ENCODE assay signal across 13 mouse cellular contexts in genomic region chr9:119342728-119343127, GRCm38 (mm10). TPM values are rescaled to one million over a fixed set of nuclear protein-coding genes. Genes with fewer than 3 reads are reported as not detected.
DNase-seq lines count a peak whose midpoint lies in the region; ATAC-seq lines count a peak whose summit lies in the region.
"Had no signal": no experiment of that assay in that cellular context is flagged by ENCODE, and none has a peak within 500 bp of the region (broad histone marks: within the 10 kb centered on the region; RNA-seq: fewer than 3 reads in every experiment).

No protein-coding gene starts in this region.

- H3K36me3 ChIP-seq in embryonic facial prominence, embryonic 15.5 days = peaks cover 51% of the 10 kb centered on the region
- peaks cover 49% of the 10 kb centered on the region for H3K36me3 ChIP-seq in limb, embryonic 13.5 days
- H3K36me3 ChIP-seq in neural tube, embryonic 12.5 days = peaks cover 43% of the 10 kb centered on the region

- H3K9ac ChIP-seq in embryonic facial prominence, embryonic 15.5 days = no peak overlapping the region
- H3K9ac ChIP-seq in limb, embryonic 13.5 days = peak overlapping the region; percentile 87; the same call in 1 of the 2 replicates
- no peak overlapping the region for H3K9ac ChIP-seq in neural tube, embryonic 12.5 days

- H3K9me3 ChIP-seq in embryonic facial prominence, embryonic 15.5 days (replicated peaks) = no peaks in the 10 kb centered on the region
- H3K9me3 ChIP-seq in limb, embryonic 13.5 days = no peaks in the 10 kb centered on the region
- no peaks in the 10 kb centered on the region for H3K9me3 ChIP-seq in neural tube, embryonic 12.5 days
- H3K9me3 ChIP-seq: G1E had no signal

- peak overlapping the region; percentile 88; the same call in 1 of the 2 replicates for H3K4me3 ChIP-seq in embryonic facial prominence, embryonic 15.5 days (replicated peaks)
- H3K4me3 ChIP-seq in limb, embryonic 13.5 days = peak overlapping the region; percentile 79
- no peak overlapping the region for H3K4me3 ChIP-seq in neural tube, embryonic 12.5 days

- peak; percentile 72 for DNase-seq in kidney, adult 9 months
- DNase-seq in kidney, postnatal 10 days = no peak
- no peak for DNase-seq in adrenal gland, postnatal 36 days
- no peak for DNase-seq in B cell, adult 2 months
- DNase-seq: adrenal gland, adult 8-10 months; cerebellum, postnatal 25 days had no signal

- no peak for ATAC-seq in embryonic facial prominence, embryonic 15.5 days (ENCODE audit: insufficient number of reproducible peaks, low FRiP score, low TSS enrichment, low read depth)
- no peak for ATAC-seq in limb, embryonic 13.5 days (ENCODE audit: low FRiP score, low read depth)
- no peak for ATAC-seq in neural tube, embryonic 12.5 days (ENCODE audit: low FRiP score, low read depth)

- H3K27ac ChIP-seq in embryonic facial prominence, embryonic 15.5 days (replicated peaks) = no peak overlapping the region
- H3K27ac ChIP-seq in limb, embryonic 13.5 days = no peak overlapping the region
- H3K27ac ChIP-seq in neural tube, embryonic 12.5 days = no peak overlapping the region
- H3K27ac ChIP-seq: hindbrain, embryonic 14.5 days had no signal

- H3K4me2 ChIP-seq in embryonic facial prominence, embryonic 15.5 days (replicated peaks) = peak overlapping the region; percentile 75; the same call in 1 of the 2 replicates
- H3K4me2 ChIP-seq in limb, embryonic 13.5 days (replicated peaks) = peak overlapping the region; percentile 77
- peak overlapping the region; percentile 63; the same call in 1 of the 2 replicates for H3K4me2 ChIP-seq in neural tube, embryonic 12.5 days (replicated peaks)

- peaks cover 32% of the 10 kb centered on the region for H3K4me1 ChIP-seq in embryonic facial prominence, embryonic 15.5 days
- peaks cover 26% of the 10 kb centered on the region for H3K4me1 ChIP-seq in limb, embryonic 13.5 days
- H3K4me1 ChIP-seq in neural tube, embryonic 12.5 days = peaks cover 22% of the 10 kb centered on the region

- H3K27me3 ChIP-seq in embryonic facial prominence, embryonic 15.5 days = no peaks in the 10 kb centered on the region
- no peaks in the 10 kb centered on the region for H3K27me3 ChIP-seq in limb, embryonic 13.5 days
- H3K27me3 ChIP-seq in neural tube, embryonic 12.5 days (replicated peaks) = 0 out of 2 replicates have a peak, but pooled peaks cover 4% of the 10 kb centered on the region

- WGBS in embryonic facial prominence, embryonic 15.5 days = 86% methylated on average over 7 of the region's 7 CpGs
- WGBS in limb, embryonic 13.5 days = 88% methylated on average over 7 of the region's 7 CpGs
- WGBS in neural tube, embryonic 12.5 days = 92% methylated on average over 7 of the region's 7 CpGs

RNA-seq across cellular contexts. Expression of gene Myd88, which starts 1.5 kb away (rescaled TPM):
- 32.1 and 33.1 TPM in 2 replicates for polyA plus RNA-seq in embryonic facial prominence, embryonic 15.5 days (2015; fragmentation: Nextera tagmentation; extraction: Ambion mirVana)
- 14.1 and 15.7 TPM in 2 replicates for polyA plus RNA-seq in limb, embryonic 13.5 days (2015; fragmentation: Nextera tagmentation; extraction: Ambion mirVana)
- polyA plus RNA-seq in neural tube, embryonic 12.5 days (2016; fragmentation: Nextera tagmentation; extraction: Ambion mirVana) = 6.1 and 6.4 TPM in 2 replicates
- total RNA-seq in adrenal gland, postnatal 36 days (2021) = 10 to 100 TPM; 25.9 to 36.7 TPM

RNA-seq across cellular contexts. Expression of gene Acaa1a, which starts 3.3 kb away (rescaled TPM):
- polyA plus RNA-seq in embryonic facial prominence, embryonic 15.5 days (2015; fragmentation: Nextera tagmentation; extraction: Ambion mirVana) = 117 and 120 TPM in 2 replicates
- 104 TPM in 2 replicates for polyA plus RNA-seq in limb, embryonic 13.5 days (2015; fragmentation: Nextera tagmentation; extraction: Ambion mirVana)
- polyA plus RNA-seq in neural tube, embryonic 12.5 days (2016; fragmentation: Nextera tagmentation; extraction: Ambion mirVana) = 87.6 and 91.8 TPM in 2 replicates
- 100 to 1,000 TPM; 104 to 116 TPM for total RNA-seq in adrenal gland, postnatal 36 days (2021)

RNA-seq across cellular contexts. Expression of gene Xylb, which starts 14.5 kb away (rescaled TPM):
- 5.5 and 7.7 TPM in 2 replicates for polyA plus RNA-seq in embryonic facial prominence, embryonic 15.5 days (2015; fragmentation: Nextera tagmentation; extraction: Ambion mirVana)
- polyA plus RNA-seq in limb, embryonic 13.5 days (2015; fragmentation: Nextera tagmentation; extraction: Ambion mirVana) = 6.2 and 6.4 TPM in 2 replicates
- 4.5 and 6.5 TPM in 2 replicates for polyA plus RNA-seq in neural tube, embryonic 12.5 days (2016; fragmentation: Nextera tagmentation; extraction: Ambion mirVana)
- total RNA-seq in adrenal gland, postnatal 36 days (2021) = under 1 TPM; 0.79 to 0.99 TPM

RNA-seq across cellular contexts. Expression of gene Oxsr1, which starts 20.5 kb away (rescaled TPM):
- polyA plus RNA-seq in embryonic facial prominence, embryonic 15.5 days (2015; fragmentation: Nextera tagmentation; extraction: Ambion mirVana) = 11.8 and 12.1 TPM in 2 replicates
- polyA plus RNA-seq in limb, embryonic 13.5 days (2015; fragmentation: Nextera tagmentation; extraction: Ambion mirVana) = 11.0 and 11.9 TPM in 2 replicates
- polyA plus RNA-seq in neural tube, embryonic 12.5 days (2016; fragmentation: Nextera tagmentation; extraction: Ambion mirVana) = 18.8 and 19.9 TPM in 2 replicates
- total RNA-seq in adrenal gland, postnatal 36 days (2021) = 10 to 100 TPM; 32.1 to 35.7 TPM

RNA-seq across cellular contexts. Expression of gene Slc22a14, which starts 22.6 kb away (rescaled TPM):
- polyA plus RNA-seq in embryonic facial prominence, embryonic 15.5 days (2015; fragmentation: Nextera tagmentation; extraction: Ambion mirVana) = 0.08 TPM in 1 of 2 replicates, not detected in the other
- polyA plus RNA-seq in limb, embryonic 13.5 days (2015; fragmentation: Nextera tagmentation; extraction: Ambion mirVana) = 0.09 TPM in 1 of 2 replicates, not detected in the other
- polyA plus RNA-seq in neural tube, embryonic 12.5 days (2016; fragmentation: Nextera tagmentation; extraction: Ambion mirVana) = not detected in 2 replicates
- total RNA-seq in adrenal gland, postnatal 36 days (2021) = not detected
- total RNA-seq: adrenal gland, adult 8-10 months; G1E; gastrocnemius, adult 8-10 months; left cerebral cortex, adult 18-20 months had no signal
- polyA plus RNA-seq: G1E; hindbrain, embryonic 14.5 days had no signal
